Mouse (Mus musculus) adrenal gland, postnatal 10 days (tissue): ENCODE data around the gene Sccpdh. TPM values are rescaled to one million over a fixed set of nuclear protein-coding genes. Genes with fewer than 3 reads are reported as not detected.
"Not testable (repeated sequence)": the region's sequence is repeated elsewhere in the genome, so short reads cannot be mapped to it uniquely, and the experiment has no call there.

ENCODE experiments used
- DNase-seq: peaks from one replicate; pipeline ENCODE4 v3.0.0; 2021; ENCODE audit warnings: mixed read lengths
- long read RNA-seq, 2 experiments: library from polyadenylated mRNA; stranded (forward); transcript quantifications; one replicate each; pipeline ENCODE4 v2.0.0; 2021
- total RNA-seq, 2 experiments: library from RNA; stranded (reverse); gene quantifications; 2 replicates each; pipeline ENCODE4 v1.2.3; 2021

Sccpdh gene
- total RNA-seq, result 10 to 100 TPM; 29.9 to 36.9 TPM
- long read RNA-seq, experiment 1, transcript Sccpdh-201 (12 exons, 1,948 nt), result major isoform, 58 of 64 reads
- long read RNA-seq, experiment 1, partial matches to known transcripts, result 5 of 64 reads
- long read RNA-seq, experiment 1, other reads (novel, unspliced or antisense), result 1 of 64 reads
- long read RNA-seq, experiment 2, transcript Sccpdh-201 (12 exons, 1,948 nt), result major isoform, 27 of 30 reads
- long read RNA-seq, experiment 2, partial matches to known transcripts, result 1 of 30 reads
- long read RNA-seq, experiment 2, other reads (novel, unspliced or antisense), result 2 of 30 reads

DNA sequence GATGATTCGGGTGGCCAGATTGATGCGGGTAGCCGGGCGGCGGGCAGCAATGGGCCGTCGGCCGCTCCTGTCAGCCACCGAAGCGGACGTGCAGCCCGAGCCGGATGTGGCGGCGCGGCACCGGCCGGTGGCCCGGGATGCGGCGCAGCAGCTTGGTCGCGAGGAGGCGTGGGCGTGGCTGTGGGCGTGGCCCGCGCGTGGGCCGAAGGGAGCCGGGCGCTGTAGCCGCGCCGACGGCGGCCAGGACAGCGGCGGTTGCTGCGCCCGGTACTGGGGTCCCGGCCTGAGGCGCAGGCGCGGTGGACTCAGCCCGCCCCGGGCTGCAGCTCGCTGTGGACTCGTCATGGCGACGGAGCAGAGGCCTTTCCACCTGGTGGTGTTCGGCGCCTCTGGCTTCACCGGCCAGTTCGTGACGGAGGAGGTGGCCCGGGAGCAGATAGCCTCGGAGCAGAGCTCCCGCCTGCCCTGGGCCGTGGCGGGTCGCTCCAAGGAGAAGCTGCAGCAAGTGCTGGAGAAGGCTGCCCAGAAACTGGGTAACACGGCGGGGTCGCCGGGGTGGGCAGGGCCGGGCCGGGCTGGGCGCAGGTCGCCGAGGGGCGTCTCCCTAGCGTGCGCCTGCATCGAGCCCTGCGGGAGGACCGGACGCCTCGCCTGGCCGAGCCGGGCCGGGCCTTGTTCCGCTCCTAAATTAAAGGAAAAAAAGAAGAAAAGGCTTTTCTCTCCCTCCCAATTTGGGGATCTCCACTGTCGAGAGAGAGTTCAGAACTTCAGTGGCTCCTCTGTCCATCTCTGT lies at the start of gene Sccpdh:
TSS of gene Sccpdh (plus strand) at position 198 of the 793 bp plus-strand sequence.
- peak; percentile 95 for DNase-seq

DNA sequence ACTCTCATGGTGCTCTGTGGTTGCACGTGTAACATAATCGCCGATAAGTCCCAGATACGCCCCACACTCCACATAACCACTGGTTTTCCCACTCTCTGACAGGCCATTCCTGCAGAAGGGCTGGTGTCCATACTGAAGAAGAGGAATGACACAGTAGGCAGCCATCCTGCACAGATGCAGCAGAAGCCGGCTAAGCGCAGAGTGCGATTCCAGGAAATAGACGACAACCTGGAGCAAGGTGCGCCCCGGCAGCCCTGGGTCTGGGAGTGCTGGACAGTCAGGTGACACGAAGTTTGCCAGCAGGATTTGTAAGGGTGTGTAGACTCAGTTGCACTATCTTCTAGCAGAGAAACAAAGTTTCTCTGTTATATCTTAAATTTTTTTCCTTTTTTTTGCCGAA lies 45.3 kb upstream of the Sccpdh start:
- no peak for DNase-seq

DNA sequence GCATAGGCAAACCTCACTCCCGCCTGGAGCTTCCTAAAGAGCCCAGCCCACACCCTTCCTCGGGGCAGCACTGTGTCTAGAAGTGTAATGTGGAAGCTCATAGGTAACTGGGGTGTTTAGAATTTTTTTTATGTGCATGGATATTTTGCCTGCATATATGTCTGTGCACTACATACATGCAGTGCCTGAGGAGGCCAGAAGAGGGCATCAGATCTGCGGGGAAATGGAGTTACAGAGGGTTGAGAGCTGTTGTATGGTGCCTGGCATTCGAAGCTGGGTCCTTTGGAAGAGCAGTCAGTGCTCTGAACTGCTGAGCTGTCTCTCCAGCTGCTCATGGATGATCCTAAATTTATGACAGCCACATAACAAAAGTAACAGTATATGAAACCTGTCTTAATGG lies 44.4 kb upstream of the Sccpdh start:
- DNase-seq, result peak; percentile 65

DNA sequence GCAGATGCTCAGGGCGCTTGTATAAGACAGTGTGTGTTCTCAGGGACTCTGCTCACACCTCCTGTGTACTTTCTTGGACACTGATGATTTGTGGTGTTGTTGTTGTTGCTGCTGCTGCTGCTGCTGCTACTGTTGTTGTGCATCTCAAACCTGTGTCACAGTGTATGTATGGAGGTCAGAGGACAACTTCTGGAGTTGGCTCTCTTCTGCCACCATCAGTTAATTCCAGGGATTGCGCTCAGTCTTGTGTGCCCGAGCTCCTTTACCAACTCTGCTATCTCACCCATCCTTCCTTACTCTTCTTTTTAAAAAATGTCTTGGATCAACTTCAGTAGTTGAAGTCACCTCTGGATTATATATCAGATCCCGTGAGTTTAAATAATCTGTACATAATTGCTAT lies 43.7 kb upstream of the Sccpdh start:
- DNase-seq, result peak; percentile 74

DNA sequence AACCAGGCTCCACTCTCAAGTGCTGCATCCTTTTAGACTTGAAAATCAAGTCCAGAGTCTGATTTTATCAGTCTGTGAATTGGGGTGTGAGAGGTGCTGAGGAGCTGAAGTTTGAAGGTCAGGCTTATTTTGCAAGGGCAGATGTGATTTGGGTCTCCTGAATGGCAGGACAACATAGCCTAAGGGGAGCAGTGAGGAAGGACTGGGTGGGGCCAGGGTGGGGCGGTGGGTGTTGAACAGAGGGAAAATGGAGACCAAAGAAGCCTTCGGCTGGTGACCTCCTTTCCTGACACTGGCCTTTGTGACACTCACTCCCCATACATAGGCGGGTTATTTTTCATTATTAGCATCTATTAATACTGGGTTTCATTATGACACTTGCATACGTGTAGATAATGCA lies 40.2 kb upstream of the Sccpdh start:
- no peak for DNase-seq

DNA sequence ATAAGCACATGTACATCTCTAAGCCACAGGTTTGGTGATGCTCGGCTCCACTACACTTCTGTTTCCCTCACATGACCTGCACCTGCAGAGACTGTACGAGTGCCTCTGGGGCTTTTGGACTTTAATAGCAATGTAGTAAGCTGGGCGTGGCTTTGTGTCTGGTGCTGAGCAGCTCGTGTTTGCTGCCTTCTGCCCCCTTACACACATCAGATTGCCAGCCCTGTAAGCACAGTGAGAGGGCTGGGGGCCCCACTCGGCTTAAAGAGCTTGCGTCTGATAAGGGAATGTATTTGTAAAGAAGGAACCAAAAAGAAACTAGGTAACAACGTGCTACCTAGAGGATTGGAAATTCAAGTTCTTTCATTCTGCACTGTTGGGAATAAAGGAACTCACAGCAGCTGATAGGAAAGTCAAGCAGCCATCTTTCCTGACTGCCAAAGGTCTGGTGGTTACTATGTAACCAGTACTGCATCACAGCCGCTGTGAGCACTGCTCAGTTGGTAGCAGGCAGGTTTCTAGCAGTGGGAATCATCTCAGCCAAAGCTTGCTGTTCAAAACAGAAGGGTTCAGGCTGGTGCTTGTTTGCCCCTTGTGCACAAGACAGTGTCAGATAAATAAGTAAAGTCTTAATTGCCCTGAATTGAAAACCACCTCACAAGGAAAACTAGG lies 39.4 kb upstream of the Sccpdh start:
- DNase-seq, result no peak

DNA sequence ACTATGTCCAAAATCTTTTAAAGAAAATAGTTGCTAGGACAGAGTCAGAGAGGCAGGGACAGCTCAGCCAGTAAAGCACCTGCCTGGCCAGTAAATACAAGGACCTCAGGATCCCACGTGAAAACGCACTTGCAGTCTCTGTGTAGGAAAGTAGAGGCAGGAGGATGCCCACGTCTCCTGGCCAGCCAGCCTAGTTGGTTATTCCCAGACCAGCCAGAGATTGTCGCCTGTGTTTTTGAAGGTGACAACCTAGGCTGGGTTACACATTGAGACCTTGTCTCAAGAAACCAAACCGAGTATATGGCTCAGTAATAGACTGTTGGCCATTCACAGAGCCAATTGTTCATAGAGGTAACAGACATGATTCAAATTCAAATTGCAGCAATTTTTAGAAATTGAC lies 38.7 kb upstream of the Sccpdh start:
- no peak for DNase-seq

DNA sequence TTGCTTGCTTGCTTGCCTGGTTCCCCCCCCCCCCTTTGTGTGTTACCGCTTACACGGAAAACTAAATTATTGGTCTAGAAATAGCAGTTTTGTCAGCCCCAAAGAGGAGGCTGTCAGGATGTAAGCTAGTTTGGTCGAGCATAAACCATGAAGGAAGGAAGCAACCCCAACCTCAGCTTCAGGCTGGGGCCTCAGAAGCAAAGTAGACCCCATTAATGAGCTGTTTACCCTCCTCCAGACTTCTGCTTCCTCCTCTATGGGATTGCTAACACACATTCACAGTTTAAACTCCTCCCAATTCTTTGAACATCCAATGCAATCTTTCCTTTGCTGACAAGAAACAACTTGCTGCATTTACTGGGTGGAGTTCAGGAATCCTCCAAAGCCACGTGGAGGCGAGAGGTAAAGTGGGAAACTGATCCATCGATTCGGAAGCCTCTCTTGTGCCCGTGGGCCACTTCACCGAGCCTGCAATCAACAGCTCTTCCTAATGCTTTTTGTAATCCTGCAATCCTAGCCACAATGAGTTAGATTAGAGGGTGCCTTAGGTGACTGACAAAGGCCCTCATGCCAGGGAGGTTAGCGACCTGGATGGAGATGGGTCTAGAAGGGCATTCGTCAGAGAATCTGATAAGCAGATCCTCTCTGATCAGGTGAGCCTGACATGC lies 35.1 kb upstream of the Sccpdh start:
- no peak for DNase-seq

DNA sequence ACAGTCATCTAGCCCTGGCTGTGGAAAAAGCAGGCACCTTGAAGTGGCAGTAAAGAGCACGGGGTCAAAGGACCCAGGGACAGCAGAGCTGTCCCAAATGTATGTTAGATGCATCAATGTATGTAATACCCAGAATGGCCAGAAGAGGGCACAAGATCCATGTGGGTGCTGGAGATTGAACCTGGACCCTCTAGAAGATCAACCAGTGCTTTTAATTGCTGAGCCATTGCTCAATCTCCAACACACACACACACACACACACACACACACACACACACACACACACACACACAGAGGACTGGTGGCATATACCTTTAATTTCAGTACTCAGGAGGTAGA lies 34.6 kb upstream of the Sccpdh start:
- peak; percentile 37 for DNase-seq

DNA sequence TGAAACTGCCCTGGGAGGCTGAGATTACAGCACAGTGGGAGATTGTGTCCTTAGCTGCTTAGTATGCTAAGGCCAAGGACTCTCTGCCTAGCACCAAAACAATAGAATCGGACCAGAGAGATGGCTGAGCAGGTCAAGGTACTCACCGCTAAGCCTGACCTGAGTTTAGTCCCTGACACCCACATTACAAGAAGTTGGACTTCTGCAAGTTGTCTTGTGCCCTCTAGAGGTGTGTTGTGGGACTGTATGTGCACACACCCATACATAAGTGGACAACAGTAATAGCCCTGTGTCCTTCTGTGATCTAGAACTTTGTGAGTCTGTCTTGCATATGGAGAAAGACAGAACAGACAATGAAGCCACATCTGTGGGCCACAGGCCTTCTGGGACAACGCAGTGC lies 33.9 kb upstream of the Sccpdh start:
- DNase-seq, result no peak

DNA sequence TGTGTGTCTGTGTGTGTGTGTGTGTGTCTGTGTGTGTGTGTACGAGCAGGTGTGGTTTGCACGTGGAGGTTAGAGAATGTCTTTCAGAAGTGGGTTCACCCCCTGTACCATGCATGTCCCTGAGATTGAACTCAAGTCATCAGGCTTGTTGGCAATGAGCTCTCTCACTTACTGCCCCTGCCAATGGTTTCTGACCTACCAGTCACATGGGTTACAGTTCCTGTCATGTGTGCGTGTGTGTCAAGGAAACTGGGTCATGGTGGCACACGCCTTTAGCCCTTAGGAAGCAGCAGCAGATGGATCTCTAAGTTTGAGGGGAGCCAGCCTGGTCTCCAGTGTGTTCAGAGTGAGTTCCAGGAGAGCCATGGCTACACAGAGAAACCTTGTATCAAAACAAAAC lies 25.3 kb upstream of the Sccpdh start:
- DNase-seq, result no peak

DNA sequence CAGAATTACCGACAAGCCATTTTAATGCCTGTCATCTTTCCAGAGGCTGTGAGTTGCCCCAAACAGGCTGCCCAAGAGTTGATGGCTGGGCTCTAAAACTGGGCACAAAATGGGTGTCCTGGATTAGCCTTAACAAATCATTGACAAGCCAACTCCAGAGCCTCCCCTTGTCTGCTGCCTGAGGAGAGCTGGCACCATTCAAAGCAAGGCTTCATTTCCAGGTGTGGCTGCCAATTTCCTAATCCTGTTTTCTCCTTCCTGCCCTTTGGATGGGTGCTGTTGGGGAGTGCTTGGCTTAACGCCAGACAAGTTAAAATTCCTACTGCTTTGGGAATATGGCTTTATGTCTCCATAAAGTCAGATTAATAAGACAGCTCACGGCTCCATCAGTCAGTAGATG lies 23.9 kb upstream of the Sccpdh start:
- no peak for DNase-seq

DNA sequence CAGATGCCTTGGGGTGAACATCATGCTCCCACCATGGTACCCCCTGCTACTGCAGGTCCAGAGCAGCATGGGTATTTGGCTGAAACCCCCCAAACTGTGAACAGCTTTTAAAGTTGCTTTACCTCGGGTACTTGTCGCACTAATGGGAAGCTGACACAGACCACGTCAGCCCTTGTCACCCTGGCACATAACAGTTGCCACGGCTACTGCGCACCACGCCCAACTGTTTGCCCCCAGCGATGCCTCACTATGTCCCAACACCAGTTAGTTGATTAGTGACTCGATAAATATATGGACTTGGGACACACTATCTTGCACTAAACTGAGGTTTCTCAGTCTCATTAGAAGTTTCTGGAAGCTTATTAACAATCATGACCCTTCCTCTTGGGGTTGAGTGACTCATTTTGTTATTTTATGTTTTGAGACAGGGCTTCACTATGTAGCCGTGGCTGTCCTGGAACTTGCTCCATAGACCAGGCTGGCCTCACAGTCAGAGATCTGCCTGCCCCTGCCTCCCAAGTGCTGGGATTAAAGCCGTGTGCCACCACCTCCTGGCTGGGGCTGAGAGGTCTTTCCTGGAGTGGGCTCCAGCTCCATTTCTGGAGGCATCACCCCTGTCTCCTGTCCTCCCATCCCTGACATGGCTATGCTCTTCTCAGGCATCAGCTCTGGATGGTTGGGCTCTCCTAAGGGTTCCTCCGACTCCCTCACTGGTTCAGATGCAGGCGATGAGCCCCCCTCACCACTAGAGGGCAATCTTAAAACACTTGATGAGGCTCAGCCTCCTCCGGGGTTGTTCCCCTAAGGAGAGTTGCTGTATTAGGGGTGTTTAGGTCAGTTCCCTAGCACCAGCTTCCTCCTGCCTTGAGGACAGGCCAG lies 22.7 kb upstream of the Sccpdh start:
- DNase-seq, result peak; percentile 83

DNA sequence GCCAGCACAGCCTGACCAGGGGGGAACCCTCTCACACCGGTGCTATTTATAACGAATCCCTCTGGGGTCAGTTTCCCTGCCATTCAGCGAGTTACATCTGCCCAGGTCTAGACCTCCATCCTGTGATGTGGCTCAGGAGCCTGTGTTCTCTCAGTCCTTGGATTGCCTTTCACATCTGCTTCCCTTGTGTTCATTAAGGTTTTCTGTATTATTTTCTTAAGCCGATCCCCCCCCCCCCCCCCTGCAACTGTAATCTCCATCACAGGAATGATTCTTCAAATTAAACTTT lies 22.1 kb upstream of the Sccpdh start:
- DNase-seq, result no peak

DNA sequence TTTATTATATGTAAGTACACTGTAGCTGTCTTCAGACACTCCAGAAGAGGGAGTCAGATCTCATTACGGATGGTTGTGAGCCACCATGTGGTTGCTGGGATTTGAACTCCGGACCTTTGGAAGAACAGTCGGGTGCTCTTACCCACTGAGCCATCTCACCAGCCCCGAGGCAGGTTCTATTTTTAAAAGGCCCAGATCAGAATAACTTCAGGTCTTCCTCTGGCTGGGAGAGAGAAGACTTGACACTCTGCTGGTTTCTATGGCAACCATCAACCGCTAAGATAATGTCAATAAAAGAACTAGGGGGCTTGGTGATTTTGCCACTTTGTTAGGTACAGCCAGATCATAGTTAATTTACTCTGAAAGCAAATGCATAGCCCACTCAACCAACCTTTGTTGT lies 19.3 kb upstream of the Sccpdh start:
- DNase-seq, result not testable (repeated sequence)

DNA sequence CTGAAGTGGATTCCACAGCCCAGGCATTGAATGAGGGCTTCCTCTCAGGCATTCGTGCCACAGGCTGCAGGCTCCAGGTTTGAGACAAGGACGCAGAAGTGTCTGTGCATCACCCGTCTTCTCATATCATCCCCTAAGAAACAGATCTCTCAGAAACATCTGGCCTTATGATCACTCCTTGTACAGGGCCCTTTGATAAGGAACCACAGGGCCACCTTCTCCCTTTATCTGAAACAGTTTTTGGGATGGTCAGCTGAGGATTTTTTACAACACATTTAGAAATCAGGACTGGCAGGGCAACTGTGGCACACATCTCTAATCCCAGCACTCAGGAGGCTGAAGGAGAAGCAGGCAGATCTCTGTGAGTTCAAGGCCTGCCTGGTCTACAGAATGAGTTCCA lies 18.7 kb upstream of the Sccpdh start:
- no peak for DNase-seq

DNA sequence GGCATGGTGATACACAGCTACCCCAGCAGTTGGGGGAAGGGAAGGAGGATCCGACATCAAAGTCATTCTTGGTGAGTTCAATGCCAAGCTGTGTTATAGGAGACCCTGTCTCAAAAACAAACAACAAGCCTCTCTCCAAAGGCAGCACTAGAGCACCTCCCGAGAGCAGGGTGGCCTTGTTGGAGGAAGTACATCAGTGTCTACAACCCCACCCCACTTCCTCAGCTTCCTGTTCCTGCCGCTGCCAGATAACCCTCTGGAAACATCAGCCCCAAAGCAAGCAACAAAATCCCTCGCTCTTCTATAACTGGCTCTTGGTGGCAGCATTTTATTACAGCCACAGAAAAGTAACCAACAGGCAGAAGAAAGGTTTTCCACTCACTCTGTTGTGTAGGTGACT lies 17.7 kb upstream of the Sccpdh start:
- no peak for DNase-seq

DNA sequence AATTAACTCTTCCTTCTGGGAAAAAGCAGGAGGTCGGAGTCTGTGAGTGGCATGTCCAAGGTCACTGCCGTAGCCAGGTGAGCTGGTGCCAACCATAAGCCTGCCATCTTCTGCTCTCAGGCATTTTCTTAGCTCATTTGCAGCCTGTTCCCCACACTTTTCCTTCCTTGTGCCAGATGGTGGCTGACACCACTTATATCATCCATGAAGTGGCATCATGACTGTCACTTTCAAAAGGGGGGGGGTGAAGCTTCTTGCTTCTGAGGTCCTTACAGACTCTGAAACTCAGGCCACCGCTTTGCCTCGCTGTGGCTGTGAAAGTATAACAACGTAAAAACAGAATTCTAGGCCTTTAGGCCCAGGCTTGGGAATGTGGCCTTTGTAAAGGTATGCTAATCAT lies 16.8 kb upstream of the Sccpdh start:
- DNase-seq, result no peak

DNA sequence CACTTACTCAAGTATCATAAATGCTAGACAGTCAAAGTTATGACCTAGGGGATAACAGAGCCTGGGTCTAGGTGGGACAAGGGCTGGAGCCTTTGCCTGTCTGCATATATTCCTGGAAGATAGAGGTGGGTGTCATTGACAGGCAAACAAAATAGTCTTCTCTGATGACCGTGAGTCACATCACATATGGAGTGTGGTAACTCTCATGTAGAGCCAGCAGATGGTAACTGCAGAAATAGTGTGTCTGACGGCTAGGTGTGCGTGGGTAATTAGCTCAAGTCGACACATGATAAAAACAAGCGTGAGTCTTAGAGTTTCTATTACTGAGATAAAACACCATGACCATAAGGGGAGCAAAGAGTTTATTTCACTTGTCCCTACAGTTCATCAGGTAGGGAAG lies 4.9 kb upstream of the Sccpdh start:
- DNase-seq, result no peak

DNA sequence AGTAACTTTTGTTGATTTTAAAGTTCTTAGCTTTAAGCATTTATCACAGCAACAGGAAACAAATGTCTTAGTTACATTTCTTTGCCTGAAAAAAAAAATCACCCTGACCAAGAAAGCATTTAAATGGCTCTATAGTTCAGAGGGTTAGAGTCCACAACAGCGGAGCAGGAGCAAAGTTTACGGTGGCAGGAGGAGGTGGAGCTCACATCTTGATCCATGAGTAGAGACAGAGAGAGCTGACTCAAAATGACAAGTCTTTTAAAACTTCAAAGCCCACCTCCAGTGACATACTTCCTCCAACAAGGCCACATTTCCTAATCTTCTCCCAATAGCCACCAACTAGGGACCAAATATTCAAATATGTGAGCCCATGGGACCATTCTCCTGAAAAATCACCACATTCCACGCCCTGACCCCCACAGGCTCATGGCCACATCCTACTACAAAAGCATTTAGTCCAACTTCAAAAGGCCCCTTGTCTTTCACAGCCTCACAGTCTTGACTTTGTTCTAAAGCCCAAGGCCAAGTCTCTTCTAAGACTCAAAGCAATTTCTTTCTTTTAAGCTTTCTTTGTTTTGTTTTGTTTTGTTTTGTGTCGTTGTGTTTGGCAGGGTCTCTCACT lies 3.6 kb upstream of the Sccpdh start:
- DNase-seq, result no peak

DNA sequence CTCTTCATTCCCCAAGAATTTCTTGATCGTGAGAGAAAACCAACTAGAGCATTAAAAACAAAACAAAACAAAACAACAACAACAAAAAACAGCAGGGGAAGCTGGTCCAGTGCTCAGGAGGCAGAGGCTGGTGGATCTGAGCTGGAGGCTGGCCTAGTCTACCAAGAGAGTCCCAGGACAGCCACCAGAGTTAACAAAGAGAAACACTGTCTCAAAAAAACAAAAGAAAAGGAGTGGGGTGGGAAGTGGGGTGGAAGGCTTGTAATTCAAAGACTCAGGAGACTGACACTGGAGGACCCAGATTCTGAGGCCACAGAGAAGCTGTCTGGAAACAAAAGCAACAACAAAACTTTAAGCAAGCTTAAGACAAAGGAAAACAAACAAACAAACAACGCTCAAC lies 1.0 kb upstream of the Sccpdh start:
- no peak for DNase-seq

DNA sequence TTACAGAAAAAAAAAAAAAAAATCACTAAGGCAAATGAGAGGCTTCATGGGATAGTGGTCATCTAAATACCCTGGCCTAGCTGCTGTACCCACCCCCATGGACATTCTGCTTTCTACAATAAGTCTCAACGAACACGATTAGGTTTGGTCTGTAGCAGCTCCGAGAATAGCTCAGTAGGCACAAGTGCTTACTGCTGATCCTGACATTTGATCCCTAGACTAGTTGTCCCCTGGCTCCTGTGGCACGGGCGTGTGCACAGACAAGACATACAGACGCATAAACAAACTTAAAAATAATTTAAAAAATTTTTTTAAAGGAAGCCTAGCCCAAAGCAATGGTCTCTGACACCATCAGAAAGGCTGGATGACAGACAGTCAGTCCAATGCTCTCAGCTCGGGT lies 560 bp upstream of the Sccpdh start:
- no peak for DNase-seq
